Mouse (Mus musculus) kidney, postnatal 4 days (tissue): ENCODE results near the gene P4ha3.
"Not testable (repeated sequence)": the region's sequence is repeated elsewhere in the genome, so short reads cannot be mapped to it uniquely, and the experiment has no call there.

Experiments
- DNase-seq, 2 experiments: peaks; one replicate each; pipeline ENCODE4 v3.0.0; 2021; ENCODE audit warnings: mixed read lengths in 2 of 2

P4ha3 gene

GRCm38 (mm10) chr7:100285383-100285782 lies at the start of gene P4ha3:
TSS of gene P4ha3 (plus strand) at chr7:100285520.
- DNase-seq: peak; percentile 47 to 58

GRCm38 (mm10) chr7:100238271-100238670 lies 47.0 kb upstream of the P4ha3 start:
- no peak for DNase-seq

GRCm38 (mm10) chr7:100240601-100241000 lies 44.7 kb upstream of the P4ha3 start:
- DNase-seq: no peak

- no peak for DNase-seq
These were observed 42.3 kb upstream of the P4ha3 start for GRCm38 (mm10) chr7:100243007-100243406.

- no peak for DNase-seq
These were observed 41.1 kb upstream of the P4ha3 start for GRCm38 (mm10) chr7:100244225-100244624.

- no peak for DNase-seq
These were observed 40.1 kb upstream of the P4ha3 start for GRCm38 (mm10) chr7:100245176-100245575.

- no peak for DNase-seq
These were observed 34.7 kb upstream of the P4ha3 start for GRCm38 (mm10) chr7:100250667-100251066.

GRCm38 (mm10) chr7:100262350-100262749 lies 23.0 kb upstream of the P4ha3 start:
- DNase-seq: no peak

GRCm38 (mm10) chr7:100264934-100265333 lies 20.4 kb upstream of the P4ha3 start:
- not testable (repeated sequence) for DNase-seq

GRCm38 (mm10) chr7:100272369-100272768 lies 13.0 kb upstream of the P4ha3 start:
- DNase-seq: no peak

GRCm38 (mm10) chr7:100274507-100274906 lies 10.8 kb upstream of the P4ha3 start:
- no peak for DNase-seq

- DNase-seq: peak; percentile 45 to 52
These were observed 8.9 kb upstream of the P4ha3 start for GRCm38 (mm10) chr7:100276397-100276796.

GRCm38 (mm10) chr7:100279803-100280202 lies 5.5 kb upstream of the P4ha3 start:
- DNase-seq: peak; percentile 48 to 56

- DNase-seq: no peak
These were observed 3.7 kb upstream of the P4ha3 start for GRCm38 (mm10) chr7:100281596-100281995.

GRCm38 (mm10) chr7:100283298-100283697 lies 2.0 kb upstream of the P4ha3 start:
- no peak for DNase-seq

- peak; percentile 84 to 87 for DNase-seq
These were observed 2.6 kb downstream of the P4ha3 start for GRCm38 (mm10) chr7:100287748-100288578.

- peak; percentile 34 to 56 for DNase-seq
These were observed 3.3 kb downstream of the P4ha3 start for GRCm38 (mm10) chr7:100288622-100289021.

GRCm38 (mm10) chr7:100293546-100293945 lies 8.2 kb downstream of the P4ha3 start:
- DNase-seq: no peak

- no peak for DNase-seq
These were observed 10.4 kb downstream of the P4ha3 start for GRCm38 (mm10) chr7:100295745-100296144.

- DNase-seq: no peak
These were observed 11.4 kb downstream of the P4ha3 start for GRCm38 (mm10) chr7:100296699-100297098.

- DNase-seq: no peak
These were observed 13.7 kb downstream of the P4ha3 start for GRCm38 (mm10) chr7:100298861-100299510.

GRCm38 (mm10) chr7:100301390-100301789 lies 16.1 kb downstream of the P4ha3 start:
- DNase-seq: no peak

GRCm38 (mm10) chr7:100302316-100302715 lies 17.0 kb downstream of the P4ha3 start:
- no peak for DNase-seq

- no peak for DNase-seq
These were observed 20.6 kb downstream of the P4ha3 start for GRCm38 (mm10) chr7:100305894-100306293.
